Mouse (Mus musculus) MEL (cell line): ENCODE results near the gene Myo10. TPM values are rescaled to one million over a fixed set of nuclear protein-coding genes. Genes with fewer than 3 reads are reported as not detected.

Source experiments
- DNase-seq: peaks from one replicate; pipeline ENCODE4 v3.0.0; 2011; ENCODE audit warnings: low read depth, low spot score
- H3K27ac ChIP-seq: 2 replicates; pipeline ENCODE4 v1.5.1; 2012; ENCODE audit warnings: low read depth, mild to moderate bottlenecking, control low read depth, low read length, moderate library complexity; ENCODE audit not compliant: control insufficient read depth
- H3K27me3 ChIP-seq, 2 experiments: fragments of 150-350 bp in 1 of 2; sonication (generic) in 1 of 2; 2 replicates each; pipeline ENCODE4 v1.6.1; 2012; ENCODE audit warnings: low read length in 2 of 2, mild to moderate bottlenecking in 2 of 2, improper control_type of control experiment in 1 of 2, moderate library complexity in 1 of 2; ENCODE audit not compliant: insufficient read depth in 2 of 2, control insufficient read depth in 1 of 2
- H3K36me3 ChIP-seq, 2 experiments: 2 replicates each; pipeline ENCODE4 v1.6.1; 2012 to 2014; ENCODE audit warnings: low read length in 2 of 2, improper control_type of control experiment in 1 of 2, inconsistent platforms in 1 of 2, mild to moderate bottlenecking in 1 of 2; ENCODE audit not compliant: insufficient read depth in 2 of 2, control insufficient read depth in 1 of 2
- H3K4me1 ChIP-seq, 2 experiments: fragments of 150-350 bp in 1 of 2; sonication (generic) in 1 of 2; 2 replicates each; pipeline ENCODE4 v1.6.1; 2012; ENCODE audit warnings: low read length in 2 of 2, improper control_type of control experiment in 1 of 2, mild to moderate bottlenecking in 1 of 2; ENCODE audit not compliant: insufficient read depth in 2 of 2, control insufficient read depth in 1 of 2
- H3K4me3 ChIP-seq, 2 experiments: fragments of 150-350 bp in 1 of 2; sonication (generic) in 1 of 2; 2 replicates each; pipeline ENCODE4 v1.5.1; 2012; ENCODE audit warnings: low read depth in 2 of 2, low read length in 2 of 2, mild to moderate bottlenecking in 2 of 2, moderate library complexity in 2 of 2, control low read depth in 1 of 2, improper control_type of control experiment in 1 of 2; ENCODE audit not compliant: control insufficient read depth in 1 of 2, insufficient read depth in 1 of 2
- H3K79me2 ChIP-seq: 2 replicates; pipeline ENCODE4 v1.6.1; 2012; ENCODE audit warnings: mild to moderate bottlenecking, low read length, moderate library complexity; ENCODE audit not compliant: control insufficient read depth, poor library complexity, insufficient read depth
- H3K9ac ChIP-seq: 2 replicates; pipeline ENCODE4 v1.6.1; 2012; ENCODE audit warnings: low read depth, mild to moderate bottlenecking, control low read depth, low read length, moderate library complexity; ENCODE audit not compliant: control insufficient read depth, poor library complexity, severe bottlenecking
- H3K9me3 ChIP-seq: fragments of 150-350 bp; sonication (generic); replicated peaks from 2 replicates; pipeline ENCODE4 v1.6.1; 2012; ENCODE audit warnings: mild to moderate bottlenecking, low read length, improper control_type of control experiment, moderate library complexity; ENCODE audit not compliant: insufficient read depth
- BHLHE40 ChIP-seq: IDR thresholded peaks from 2 replicates; pipeline ENCODE4 v1.6.1; 2012; ENCODE audit warnings: low read depth, mild to moderate bottlenecking, inconsistent platforms, low read length, improper control_type of control experiment, borderline replicate concordance
- CHD1 ChIP-seq: IDR thresholded peaks from 2 replicates; pipeline ENCODE4 v1.6.1; 2012; ENCODE audit warnings: low read depth, mild to moderate bottlenecking, inconsistent platforms, low read length, improper control_type of control experiment
- E2F4 ChIP-seq: IDR thresholded peaks from 2 replicates; pipeline ENCODE4 v1.6.1; 2011; ENCODE audit warnings: low read depth, low read length, improper control_type of control experiment, borderline replicate concordance
- ETS1 ChIP-seq: IDR thresholded peaks from 2 replicates; pipeline ENCODE4 v1.6.1; 2012; ENCODE audit warnings: low read depth, mild to moderate bottlenecking, inconsistent platforms, low read length, improper control_type of control experiment, moderate library complexity
- GABPA ChIP-seq: IDR thresholded peaks from 2 replicates; pipeline ENCODE4 v1.6.1; 2012; ENCODE audit warnings: low read depth, mild to moderate bottlenecking, inconsistent platforms, low read length, improper control_type of control experiment, moderate library complexity
- HCFC1 ChIP-seq: IDR thresholded peaks from 2 replicates; pipeline ENCODE4 v1.6.1; 2012; ENCODE audit warnings: low read depth, mild to moderate bottlenecking, inconsistent platforms, low read length, improper control_type of control experiment, moderate library complexity
- JUND ChIP-seq: IDR thresholded peaks from 2 replicates; pipeline ENCODE4 v1.6.1; 2011; ENCODE audit warnings: low read depth, mild to moderate bottlenecking, improper control_type of control experiment, low read length
- MAFK ChIP-seq: IDR thresholded peaks from 2 replicates; pipeline ENCODE4 v1.6.1; 2011; ENCODE audit warnings: low read depth, mild to moderate bottlenecking, low read length, improper control_type of control experiment, borderline replicate concordance
- MAZ ChIP-seq: IDR thresholded peaks from 2 replicates; pipeline ENCODE4 v1.6.1; 2012; ENCODE audit warnings: low read depth, mild to moderate bottlenecking, inconsistent platforms, low read length, improper control_type of control experiment
- MXI1 ChIP-seq: IDR thresholded peaks from 2 replicates; pipeline ENCODE4 v1.6.1; 2011; ENCODE audit warnings: mild to moderate bottlenecking, low read depth, low read length, improper control_type of control experiment
- MYC ChIP-seq: IDR thresholded peaks from 2 replicates; pipeline ENCODE4 v1.6.1; 2011; ENCODE audit warnings: low read depth, mild to moderate bottlenecking, low read length, improper control_type of control experiment, moderate library complexity
- POLR2AphosphoS5 ChIP-seq: IDR thresholded peaks from 2 replicates; pipeline ENCODE4 v1.6.1; 2012; ENCODE audit warnings: low read depth, borderline replicate concordance, mild to moderate bottlenecking, inconsistent platforms, low read length, moderate library complexity, mixed read lengths
- SIN3A ChIP-seq: IDR thresholded peaks from 2 replicates; pipeline ENCODE4 v1.6.1; 2012; ENCODE audit warnings: low read length, improper control_type of control experiment, inconsistent platforms
- TAL1 ChIP-seq: IDR thresholded peaks from 2 replicates; pipeline ENCODE4 v1.6.1; 2012; ENCODE audit warnings: mild to moderate bottlenecking, inconsistent platforms, low read length, moderate library complexity, mixed read lengths
- USF2 ChIP-seq, 2 experiments: IDR thresholded peaks; 2 replicates each; pipeline ENCODE4 v1.6.1; 2011 to 2012; ENCODE audit warnings: improper control_type of control experiment in 2 of 2, low read length in 2 of 2, borderline replicate concordance in 1 of 2, inconsistent platforms in 1 of 2, low read depth in 1 of 2, mild to moderate bottlenecking in 1 of 2; ENCODE audit not compliant: insufficient read depth in 1 of 2
- polyA plus RNA-seq, 2 experiments: library from polyadenylated mRNA; stranded (reverse) in 1 of 2; unstranded in 1 of 2; fragments of >175 nt in 1 of 2; fragments of >200 nt in 1 of 2; gene quantifications; 2 replicates each; pipeline versions ENCODE4 v1.2.1 to v1.2.4; 2012; ENCODE audit warnings: low replicate concordance in 2 of 2, low read depth in 1 of 2; ENCODE audit not compliant: insufficient read length in 2 of 2, insufficient read depth in 1 of 2, missing spikeins in 1 of 2
- total RNA-seq: library from RNA; depleted of rRNA; stranded (reverse); fragments of 300-350 nt; gene quantifications from 2 replicates; pipeline ENCODE4 v1.2.3, GENCODE M21; 2012

Myo10 gene
- total and polyA plus RNA-seq, 3 experiments: 0.01 TPM; not detected in 2

- Histone ChIP-seq H3K27ac (no peak overlapping the region), H3K79me2 (no peaks in the 10 kb centered on the region), H3K36me3 (no peaks in the 10 kb centered on the region), H3K27me3 (no peaks in the 10 kb centered on the region), H3K9me3 (no peaks in the 10 kb centered on the region), H3K9ac (no peak overlapping the region), H3K4me1 (no peaks in the 10 kb centered on the region), H3K4me3 (no peak overlapping the region)
- no peak for DNase-seq
- TF ChIP-seq MXI1 (no peak), GABPA (no peak), MAFK (no peak), ETS1 (no peak), MAZ (no peak)
These were observed 129.2 kb downstream of the Myo10 start for GRCm38 (mm10) chr15:25751510-25751909.

GRCm38 (mm10) chr15:25752597-25752996 is 130.3 kb downstream of the Myo10 start:
- no peak for TF ChIP-seq SIN3A
- no peak for TF ChIP-seq MYC
- TF ChIP-seq POLR2AphosphoS5: no peak
- no peak for TF ChIP-seq USF2 (IDR thresholded peaks at IDR 0.05; ENCODE audit: borderline replicate concordance in 1 of 2, insufficient read depth in 1 of 2, low read depth in 1 of 2, low read length in 2 of 2)
- no peak for TF ChIP-seq JUND
- TF ChIP-seq CHD1: no peak
- TF ChIP-seq E2F4: no peak
- no peak for TF ChIP-seq HCFC1
- TF ChIP-seq TAL1: no peak
- TF ChIP-seq BHLHE40: no peak
- TF ChIP-seq GABPA: no peak
- no peak for DNase-seq
- Histone ChIP-seq H3K9me3 (no peaks in the 10 kb centered on the region), H3K9ac (no peak overlapping the region), H3K36me3 (no peaks in the 10 kb centered on the region), H3K4me3 (no peak overlapping the region), H3K4me1 (no peaks in the 10 kb centered on the region), H3K27ac (no peak overlapping the region), H3K27me3 (no peaks in the 10 kb centered on the region), H3K79me2 (no peaks in the 10 kb centered on the region)

GRCm38 (mm10) chr15:25753003-25753402 is 130.7 kb downstream of the Myo10 start:
- no peak for TF ChIP-seq TAL1
- no peaks in the 10 kb centered on the region for H3K9me3 ChIP-seq
- H3K9ac ChIP-seq: no peak overlapping the region
- H3K27ac ChIP-seq: no peak overlapping the region
- H3K4me3 ChIP-seq: no peak overlapping the region
- no peak for DNase-seq
- no peaks in the 10 kb centered on the region for H3K4me1 ChIP-seq
- no peaks in the 10 kb centered on the region for H3K79me2 ChIP-seq
- no peaks in the 10 kb centered on the region for H3K27me3 ChIP-seq
- H3K36me3 ChIP-seq: no peaks in the 10 kb centered on the region
